Mouse (Mus musculus): ENCODE results near the gene Ift88. TPM values are rescaled to one million over a fixed set of nuclear protein-coding genes. Genes with fewer than 3 reads are reported as not detected.

The Ift88 gene
- 1 to 10 TPM; 8.2 to 9.7 TPM for total RNA-seq (2021)
- long read RNA-seq, experiment 1, transcript Ift88-201 (26 exons, 3,088 nt) = major isoform, 5 of 7 reads
- long read RNA-seq, experiment 1, partial matches to known transcripts = 0 of 7 reads
- long read RNA-seq, experiment 1, other reads (novel, unspliced or antisense) = 2 of 7 reads
- long read RNA-seq, experiment 2, transcript Ift88-201 (26 exons, 3,088 nt) = major isoform, 11 of 19 reads
- long read RNA-seq, experiment 2, partial matches to known transcripts = 5 of 19 reads
- long read RNA-seq, experiment 2, other reads (novel, unspliced or antisense) = 3 of 19 reads

- peak; percentile 90 to 92 for DNase-seq (ENCODE audit: low spot score in 2 of 2)
Measured at GRCm38 (mm10) chr14:57423432-57424211, at the start of gene Ift88. Ift88 (plus strand) TSS chr14:57424062.

- DNase-seq (ENCODE audit: low spot score in 2 of 2) = no peak
Measured at GRCm38 (mm10) chr14:57375205-57375604, 48.7 kb upstream of the Ift88 start.

- no peak for DNase-seq (ENCODE audit: low spot score in 2 of 2)
Measured at GRCm38 (mm10) chr14:57376016-57376415, 47.8 kb upstream of the Ift88 start.

GRCm38 (mm10) chr14:57376956-57377355, 46.9 kb upstream of the Ift88 start:
- DNase-seq (ENCODE audit: low spot score in 2 of 2) = no peak

- DNase-seq (ENCODE audit: low spot score in 2 of 2) = no peak
Measured at GRCm38 (mm10) chr14:57377531-57377930, 46.3 kb upstream of the Ift88 start.

GRCm38 (mm10) chr14:57385667-57386066, 38.2 kb upstream of the Ift88 start:
- no peak for DNase-seq (ENCODE audit: low spot score in 2 of 2)

- no peak for DNase-seq (ENCODE audit: low spot score in 2 of 2)
Measured at GRCm38 (mm10) chr14:57386758-57387561, 36.9 kb upstream of the Ift88 start.

GRCm38 (mm10) chr14:57391621-57392020, 32.2 kb upstream of the Ift88 start:
- no peak for DNase-seq (ENCODE audit: low spot score in 2 of 2)

GRCm38 (mm10) chr14:57392278-57392677, 31.6 kb upstream of the Ift88 start:
- no peak for DNase-seq (ENCODE audit: low spot score in 2 of 2)

- DNase-seq (ENCODE audit: low spot score in 2 of 2) = no peak
Measured at GRCm38 (mm10) chr14:57395470-57395869, 28.4 kb upstream of the Ift88 start.

- no peak for DNase-seq (ENCODE audit: low spot score in 2 of 2)
Measured at GRCm38 (mm10) chr14:57397221-57397620, 26.6 kb upstream of the Ift88 start.

- DNase-seq (ENCODE audit: low spot score in 2 of 2) = peak; percentile 93 to 94
Measured at GRCm38 (mm10) chr14:57398065-57398757, 25.7 kb upstream of the Ift88 start, which contains the start of gene Cryl1. Cryl1 (minus strand) TSS chr14:57398529.

- no peak for DNase-seq (ENCODE audit: low spot score in 2 of 2)
Measured at GRCm38 (mm10) chr14:57398813-57399427, 24.9 kb upstream of the Ift88 start.

GRCm38 (mm10) chr14:57402815-57403214, 21.0 kb upstream of the Ift88 start:
- no peak for DNase-seq (ENCODE audit: low spot score in 2 of 2)

- DNase-seq (ENCODE audit: low spot score in 2 of 2) = peak; percentile 7 to 30
Measured at GRCm38 (mm10) chr14:57407039-57407987, 16.5 kb upstream of the Ift88 start.

- no peak for DNase-seq (ENCODE audit: low spot score in 2 of 2)
Measured at GRCm38 (mm10) chr14:57408100-57408499, 15.8 kb upstream of the Ift88 start.

- no peak for DNase-seq (ENCODE audit: low spot score in 2 of 2)
Measured at GRCm38 (mm10) chr14:57409106-57409505, 14.8 kb upstream of the Ift88 start.

GRCm38 (mm10) chr14:57412166-57412565, 11.7 kb upstream of the Ift88 start:
- no peak for DNase-seq (ENCODE audit: low spot score in 2 of 2)

GRCm38 (mm10) chr14:57417187-57417586, 6.7 kb upstream of the Ift88 start:
- no peak for DNase-seq (ENCODE audit: low spot score in 2 of 2)

Data from adrenal gland, adult 18-20 months (tissue).